In genomic region chr8:126547841-126548240, GRCm38 (mm10) we compare ENCODE assay signal across 10 mouse cellular contexts. TPM values are rescaled to one million over a fixed set of nuclear protein-coding genes. Genes with fewer than 3 reads are reported as not detected.
A peak's percentile ranks its signal among the peaks of the same experiment; 100 is the strongest.
DNase-seq lines count a peak whose midpoint lies in the region; ATAC-seq and TF ChIP-seq lines count a peak whose summit lies in the region.
"Had no signal": no experiment of that assay in that cellular context is flagged by ENCODE, and none has a peak within 500 bp of the region (broad histone marks: within the 10 kb centered on the region; RNA-seq: fewer than 3 reads in every experiment).

No protein-coding gene starts in this region.

- H3K9me3 ChIP-seq in heart, embryonic 14.5 days (ENCODE audit: control insufficient read depth, low read length) = no peaks in the 10 kb centered on the region
- H3K9me3 ChIP-seq: neural tube, embryonic 13.5 days had no signal

- no peak overlapping the region for H3K4me2 ChIP-seq in heart, embryonic 14.5 days (ENCODE audit: low read length)
- H3K4me2 ChIP-seq: neural tube, embryonic 13.5 days had no signal

- DNase-seq in frontal cortex, postnatal 14 days (ENCODE audit: low spot score in 2 of 2) = no peak
- peak; percentile 42 for DNase-seq in lung, postnatal 14 days
- DNase-seq in cerebellum, adult 2 months = no peak
- no peak for DNase-seq in frontal cortex, postnatal 25 days (ENCODE audit: low spot score in 2 of 2)
- no peak for DNase-seq in layer of hippocampus, postnatal 14 days (ENCODE audit: low spot score in 2 of 2)
- DNase-seq: cerebellum, postnatal 14 days had no signal

- no peaks in the 10 kb centered on the region for H3K27me3 ChIP-seq in heart, embryonic 14.5 days (ENCODE audit: control insufficient read depth, insufficient read depth, low read length)
- H3K27me3 ChIP-seq in cerebellum, adult 2 months (ENCODE audit: control insufficient read depth, insufficient read depth, low read length) = no peaks in the 10 kb centered on the region
- H3K27me3 ChIP-seq: neural tube, embryonic 13.5 days had no signal

- ATAC-seq in frontal cortex, adult (ENCODE audit: low TSS enrichment) = peak; percentile 75
- ATAC-seq in heart, embryonic 14.5 days (ENCODE audit: insufficient number of reproducible peaks, insufficient read depth, low FRiP score, low read depth) = peak; percentile 70; the same call in 1 of the 2 replicates

- no peak overlapping the region for H3K27ac ChIP-seq in bone marrow, adult 2 months (ENCODE audit: control insufficient read depth, insufficient read depth, low read depth, low read length, poor library complexity)
- peak overlapping the region; percentile 72 to 78 for H3K27ac ChIP-seq in heart, embryonic 14.5 days (replicated peaks in 1 of 2; ENCODE audit: control insufficient read depth in 1 of 2, insufficient read depth in 1 of 2, low read depth in 2 of 2, low read length in 2 of 2)
- no peak overlapping the region for H3K27ac ChIP-seq in cerebellum, adult 2 months (ENCODE audit: insufficient read depth, low read length)
- H3K27ac ChIP-seq: neural tube, embryonic 13.5 days had no signal

- WGBS in bone marrow, adult 2 months = 34% methylated on average over 3 of the region's 3 CpGs
- WGBS in heart, embryonic 14.5 days = 19% methylated on average over 3 of the region's 3 CpGs
- WGBS in cerebellum, adult 2 months = 42% methylated on average over 3 of the region's 3 CpGs

- TF ChIP-seq CTCF in bone marrow, adult 2 months (IDR thresholded peaks at IDR 0.05; ENCODE audit: control insufficient read depth, insufficient read depth, low read length) = peak; percentile 37; the same call in 1 of the 2 replicates
- TF ChIP-seq CTCF in cerebellum, adult 2 months (IDR thresholded peaks at IDR 0.05; ENCODE audit: borderline replicate concordance, insufficient read depth, low read depth, low read length) = no peak

- TF ChIP-seq POLR2A in bone marrow, adult 2 months (IDR thresholded peaks at IDR 0.05; ENCODE audit: borderline replicate concordance, control insufficient read depth, low read depth, low read length) = no peak
- no peak for TF ChIP-seq POLR2A in cerebellum, adult 2 months (IDR thresholded peaks at IDR 0.05; ENCODE audit: borderline replicate concordance, insufficient read depth, low read length)

- 0 out of 2 replicates have a peak overlapping the region, but pooled peaks have one; percentile 10 for H3K9ac ChIP-seq in heart, embryonic 14.5 days (ENCODE audit: low read length)
- H3K9ac ChIP-seq: neural tube, embryonic 13.5 days had no signal

- H3K4me3 ChIP-seq in bone marrow, adult 2 months (replicated peaks; ENCODE audit: control insufficient read depth, low read depth, low read length) = no peak overlapping the region
- no peak overlapping the region for H3K4me3 ChIP-seq in heart, embryonic 14.5 days (ENCODE audit: control insufficient read depth in 1 of 2, insufficient read depth in 1 of 2, low read depth in 1 of 2, low read length in 2 of 2)
- no peak overlapping the region for H3K4me3 ChIP-seq in cerebellum, adult 2 months (replicated peaks; ENCODE audit: insufficient read depth, low read depth, low read length)
- H3K4me3 ChIP-seq: neural tube, embryonic 13.5 days had no signal

- H3K4me1 ChIP-seq in bone marrow, adult 2 months (ENCODE audit: control insufficient read depth, insufficient read depth, low read length) = peaks cover 2% of the 10 kb centered on the region; the same call in 1 of the 2 replicates
- peaks cover 26 to 35% of the 10 kb centered on the region in 2 experiments for H3K4me1 ChIP-seq in heart, embryonic 14.5 days (ENCODE audit: control insufficient read depth in 2 of 2, insufficient read depth in 2 of 2, low read length in 2 of 2)
- H3K4me1 ChIP-seq in cerebellum, adult 2 months (ENCODE audit: control insufficient read depth, insufficient read depth, low read length) = peaks cover 23% of the 10 kb centered on the region

- H3K36me3 ChIP-seq in heart, embryonic 14.5 days (ENCODE audit: control insufficient read depth, insufficient read depth, low read length) = no peaks in the 10 kb centered on the region
- H3K36me3 ChIP-seq: neural tube, embryonic 13.5 days had no signal

RNA-seq across cellular contexts. Expression of gene Irf2bp2, which starts 45.9 kb away (rescaled TPM):
- 21.3 and 35.8 TPM in 2 replicates for polyA plus RNA-seq in bone marrow, adult 2 months (2011; ENCODE audit: insufficient read depth, insufficient read length, low replicate concordance, missing spikeins)
- polyA plus RNA-seq in heart, embryonic 14.5 days (2014; fragmentation: Nextera tagmentation; extraction: Ambion mirVana) = 8.1 and 9.1 TPM in 2 replicates
- polyA plus RNA-seq in cerebellum, adult 2 months (2012; rRNA removed) = 42.0 and 42.4 TPM in 2 replicates
- total RNA-seq in layer of hippocampus, postnatal 14 days (2021) = 10 to 100 TPM; 57.1 to 61.7 TPM

Comparison
In these comparisons a context has a peak if more than half of its experiments do, and no peak if none do; other contexts are left out.
1. H3K27ac ChIP-seq: peak in heart, embryonic 14.5 days (2 of 2); none in bone marrow, adult 2 months (single experiment) and cerebellum, adult 2 months (single experiment).